Mouse (Mus musculus) A20 (cell line): ENCODE measurements around the gene Zfp418.

ENCODE experiments used
- DNase-seq: peaks from one replicate; pipeline ENCODE4 v3.0.0-alpha.2; 2011; ENCODE audit warnings: low read depth, low spot score

The Zfp418 gene

GRCm38 (mm10) chr7:7171227-7172147 lies at the start of gene Zfp418:
Zfp418 (plus strand) TSS chr7:7171330.
- DNase-seq: peak; percentile 79

- no peak for DNase-seq
These were observed 49.5 kb upstream of the Zfp418 start for GRCm38 (mm10) chr7:7121602-7121980.

- peak; percentile 58 for DNase-seq
These were observed 40.5 kb upstream of the Zfp418 start for GRCm38 (mm10) chr7:7130491-7131124.

- no peak for DNase-seq
These were observed 38.4 kb upstream of the Zfp418 start for GRCm38 (mm10) chr7:7132751-7133150.

GRCm38 (mm10) chr7:7136379-7136866 lies 34.7 kb upstream of the Zfp418 start, which contains the start of gene Zfp773:
Zfp773 (minus strand) TSS chr7:7136755.
- peak; percentile 82 for DNase-seq

GRCm38 (mm10) chr7:7144215-7144614 lies 26.9 kb upstream of the Zfp418 start:
- DNase-seq: peak; percentile 4

- DNase-seq: peak; percentile 0
These were observed 25.0 kb upstream of the Zfp418 start for GRCm38 (mm10) chr7:7145991-7146608.

- DNase-seq: no peak
These were observed 14.8 kb downstream of the Zfp418 start for GRCm38 (mm10) chr7:7185897-7186296.

- peak; percentile 66 for DNase-seq
These were observed 16.5 kb downstream of the Zfp418 start for GRCm38 (mm10) chr7:7187417-7188190.

- peak; percentile 87 for DNase-seq
These were observed 17.2 kb downstream of the Zfp418 start for GRCm38 (mm10) chr7:7188191-7188942.

GRCm38 (mm10) chr7:7209313-7210151 lies 38.4 kb downstream of the Zfp418 start, which contains the start of gene Zfp772:
Zfp772 (minus strand) TSS chr7:7209998.
- peak; percentile 44 for DNase-seq
